Mouse (Mus musculus): ENCODE data around the gene Lman2.

The Lman2 gene

DNA sequence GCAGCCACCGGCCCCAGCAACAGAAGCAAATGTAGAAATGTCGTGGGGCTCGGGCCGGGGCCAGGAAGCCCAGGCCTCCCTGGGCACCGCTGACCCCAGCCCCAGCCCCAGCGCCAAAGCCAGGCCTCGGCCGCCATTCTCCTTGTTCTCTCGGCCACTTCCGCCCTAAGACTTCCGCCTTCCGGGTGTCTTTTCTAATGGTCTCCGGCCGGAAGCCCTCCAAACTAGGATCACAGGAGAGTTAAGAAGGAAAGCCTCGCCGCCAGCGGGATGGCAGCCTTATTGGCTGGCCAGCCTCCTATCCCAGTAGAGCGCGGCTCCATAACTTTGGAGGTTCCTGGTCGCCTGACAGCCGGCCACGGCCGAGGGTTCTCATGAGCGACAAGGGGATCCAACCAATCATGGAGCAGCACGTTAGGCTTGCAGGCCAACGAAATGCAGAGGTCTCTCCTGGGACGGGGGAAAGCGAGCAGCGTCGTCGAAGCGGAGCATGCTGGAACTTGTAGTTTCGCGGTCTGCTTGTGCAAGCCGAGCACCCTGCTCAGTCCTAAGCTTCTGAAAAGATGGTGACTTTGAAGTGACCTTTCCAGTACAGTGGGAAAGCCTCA, at the start of gene Lman2:
Lman2 (minus strand) TSS at position 331 of the 608 bp plus-strand sequence.
- DNase-seq, result peak; percentile 93 to 94

DNA sequence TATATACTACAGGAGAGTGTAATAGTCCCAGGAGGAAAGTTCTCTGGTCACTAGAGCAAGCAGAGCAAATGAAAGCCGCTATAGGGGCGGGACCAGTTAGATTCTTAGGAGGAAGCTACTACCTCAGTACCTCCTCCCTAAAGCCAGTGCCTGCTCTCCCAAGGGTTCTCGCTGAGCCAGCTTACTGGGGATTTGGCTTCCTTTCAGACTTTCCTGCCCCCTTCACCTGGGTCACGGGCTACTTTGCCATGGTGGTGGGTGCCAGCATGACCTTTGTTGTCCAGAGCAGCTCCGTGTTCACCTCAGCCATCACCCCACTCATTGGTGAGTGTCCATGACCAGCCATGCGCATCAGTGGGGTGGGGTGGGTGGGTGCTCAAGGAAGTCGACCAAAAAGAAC, 49.2 kb upstream of the Lman2 start:
- no peak for DNase-seq

DNA sequence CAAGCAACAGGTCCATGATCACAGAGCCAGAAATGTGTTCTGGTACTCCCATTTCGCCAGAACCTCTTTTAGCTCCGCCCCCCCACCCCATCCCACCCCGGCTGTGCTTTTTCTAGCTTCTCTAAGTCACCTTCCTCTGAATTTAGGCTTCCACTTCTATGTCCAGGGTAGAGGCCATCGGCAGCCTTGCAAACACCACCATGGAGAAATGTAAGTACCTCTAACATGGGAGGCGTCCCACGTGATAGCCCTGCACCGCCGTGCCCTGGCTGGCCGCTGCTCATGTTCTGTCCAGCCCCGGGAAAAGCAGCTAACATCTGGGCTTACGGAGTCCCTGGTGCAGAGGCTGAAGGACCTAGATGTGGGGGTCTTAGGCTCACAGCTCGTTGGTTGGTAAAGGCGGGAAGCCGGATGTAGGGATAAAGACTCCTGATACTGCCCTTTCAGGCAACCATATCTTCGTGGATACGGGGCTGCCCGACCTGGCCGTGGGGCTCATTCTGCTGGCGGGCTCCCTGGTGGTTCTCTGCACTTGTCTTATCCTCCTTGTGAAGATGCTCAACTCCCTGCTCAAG, 46.0 kb upstream of the Lman2 start:
- no peak for DNase-seq

DNA sequence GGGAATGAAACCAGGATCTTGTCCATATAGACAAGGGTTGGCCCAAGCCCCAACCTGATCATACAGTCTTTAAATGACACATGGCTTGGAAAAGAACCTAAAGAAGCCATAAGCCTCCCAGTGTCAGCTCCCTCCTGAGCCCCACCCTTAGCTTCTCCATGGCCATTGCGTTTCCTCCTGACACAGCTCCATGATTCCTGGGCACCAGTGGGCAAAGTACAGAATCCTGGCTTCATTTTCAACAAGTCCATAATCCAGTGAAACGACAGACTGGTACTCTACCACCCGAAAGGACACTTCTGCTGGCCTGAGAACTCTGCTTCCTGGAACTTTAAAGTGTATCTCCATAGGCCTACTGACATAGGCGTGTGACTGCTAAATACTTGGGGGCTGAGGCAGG, 44.8 kb upstream of the Lman2 start:
- no peak for DNase-seq

DNA sequence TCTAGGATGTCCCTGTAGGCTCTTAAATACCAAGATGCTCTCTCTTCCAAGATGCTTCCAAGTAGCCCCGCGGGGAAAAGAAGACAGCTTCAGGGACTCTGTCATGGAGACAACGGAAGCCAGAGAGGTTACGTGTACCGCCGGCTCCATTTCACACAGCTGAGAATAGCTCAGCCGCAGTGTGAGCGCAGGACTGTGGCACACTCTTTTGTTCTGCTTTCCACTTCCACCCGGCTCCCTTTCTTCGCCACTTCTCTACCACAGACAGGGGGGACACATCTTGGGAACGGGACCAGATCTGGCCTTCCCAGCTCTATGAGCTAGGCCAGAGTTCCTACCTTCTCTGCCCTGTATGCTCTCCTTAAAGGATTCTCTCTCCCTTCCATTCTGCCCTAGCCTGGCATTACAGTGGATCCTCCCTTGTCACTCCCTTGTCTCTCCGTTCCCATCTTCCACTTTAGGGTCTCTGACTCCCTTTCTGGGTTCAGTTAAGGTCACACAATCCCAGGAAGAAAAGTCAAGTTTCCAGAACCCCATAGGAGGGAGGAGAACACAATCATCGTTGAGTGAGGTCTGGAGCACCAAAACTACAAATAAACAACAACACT, 43.3 kb upstream of the Lman2 start:
- no peak for DNase-seq

DNA sequence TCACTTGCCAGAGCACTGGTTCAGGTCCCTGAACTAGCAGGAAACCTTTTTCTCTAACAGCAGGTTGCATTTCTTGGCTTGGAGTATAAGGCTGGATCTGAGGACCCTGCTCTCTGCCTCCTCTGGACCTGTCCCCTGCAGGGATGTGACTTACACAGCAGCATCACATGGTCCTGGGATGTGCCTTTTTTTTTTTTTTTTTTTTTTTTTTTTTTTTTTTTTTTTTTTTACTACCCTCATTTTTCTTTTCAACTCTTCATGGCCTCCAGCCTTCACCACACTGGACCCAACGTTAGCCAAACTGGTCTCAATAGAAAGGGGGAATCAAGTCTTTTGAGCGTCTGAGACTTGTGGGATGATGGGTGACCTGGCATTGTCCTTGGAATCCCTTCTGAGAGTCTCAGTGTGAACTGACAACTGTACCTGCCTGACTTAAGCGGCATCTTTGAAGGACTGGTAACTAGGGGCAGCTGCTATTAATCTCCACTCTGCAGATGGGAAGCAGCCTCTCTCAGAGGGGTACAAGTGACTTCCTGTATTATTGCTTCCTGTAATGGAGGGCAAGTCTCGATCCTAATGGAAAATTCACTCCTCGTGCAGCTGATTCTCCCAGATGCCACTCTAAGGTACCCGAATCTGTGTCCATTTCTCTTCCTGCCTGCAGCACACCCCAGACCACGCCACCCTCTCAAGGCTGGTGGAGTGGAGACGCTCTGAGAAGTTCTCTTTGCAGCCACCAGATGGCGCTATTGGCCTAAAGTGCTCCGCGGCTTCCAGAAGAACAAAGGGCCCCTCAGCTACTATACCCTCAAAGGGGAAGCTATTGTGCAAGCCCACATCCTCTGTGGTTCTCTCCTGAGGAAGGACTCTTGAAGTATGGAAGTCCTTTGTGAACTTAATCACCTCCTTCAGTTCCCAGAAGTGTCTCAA, 42.5 kb upstream of the Lman2 start:
- peak; percentile 71 to 77 for DNase-seq

DNA sequence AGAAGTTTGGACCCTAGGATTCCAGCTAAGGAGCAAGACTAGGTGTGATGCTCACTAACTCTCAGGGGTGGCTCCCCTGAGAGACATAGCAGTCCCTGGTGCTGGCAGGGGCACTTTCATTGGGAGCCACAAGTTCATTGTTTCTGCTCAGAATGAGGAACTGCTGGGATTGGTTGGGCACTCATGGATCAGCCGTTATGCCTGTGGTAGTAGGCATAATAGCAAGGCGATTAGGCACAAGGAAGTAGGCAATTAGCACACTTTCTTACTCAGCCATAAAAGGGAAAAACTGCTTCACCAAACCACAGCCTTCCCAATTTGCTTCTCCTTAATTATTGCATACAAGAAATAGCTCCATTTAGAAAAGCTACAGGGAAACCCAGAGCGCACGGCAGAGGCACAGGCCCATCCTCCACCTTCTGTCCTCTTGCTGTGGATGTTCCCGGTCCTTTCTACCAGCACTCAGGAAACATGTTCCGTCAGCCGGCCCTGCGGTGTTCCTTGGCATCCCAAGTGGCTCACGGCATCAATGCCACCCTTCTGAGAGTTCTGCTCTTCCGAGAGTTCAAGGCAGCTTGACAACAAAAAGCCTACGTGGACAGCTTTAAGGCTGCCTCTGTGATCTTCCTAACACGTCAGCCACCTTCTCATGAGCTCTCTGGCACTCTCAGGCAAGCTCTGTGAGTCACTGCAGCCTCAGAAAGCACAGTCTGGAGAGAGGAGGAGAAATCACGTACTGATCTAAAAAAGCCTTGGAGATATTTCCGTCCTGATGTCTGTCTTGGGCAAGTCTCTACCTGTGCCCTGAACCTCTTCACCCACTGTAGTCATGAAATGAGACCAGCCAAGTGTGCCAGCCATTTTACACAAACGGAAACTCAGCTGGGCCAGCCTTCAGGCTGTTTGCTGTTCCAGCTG, 41.6 kb upstream of the Lman2 start:
- no peak for DNase-seq

DNA sequence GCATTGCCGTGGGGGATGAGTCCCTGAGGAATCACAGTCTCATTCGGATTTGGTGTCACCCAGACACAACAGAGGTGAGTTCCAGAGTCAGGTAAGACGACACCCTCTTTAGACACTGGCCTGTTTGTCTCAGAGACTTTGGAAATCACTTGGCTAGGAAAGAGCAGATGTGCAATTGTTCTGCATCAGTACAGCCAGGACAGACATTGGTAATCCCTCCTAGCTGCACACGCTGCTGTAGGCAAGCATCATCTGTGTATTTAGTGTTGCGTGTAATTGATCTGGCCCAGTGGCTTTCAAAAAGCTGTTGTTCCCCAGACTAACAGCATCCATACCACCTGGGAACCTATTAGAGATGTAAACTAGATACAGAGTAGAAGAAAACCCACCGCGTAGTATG, 40.7 kb upstream of the Lman2 start:
- no peak for DNase-seq

DNA sequence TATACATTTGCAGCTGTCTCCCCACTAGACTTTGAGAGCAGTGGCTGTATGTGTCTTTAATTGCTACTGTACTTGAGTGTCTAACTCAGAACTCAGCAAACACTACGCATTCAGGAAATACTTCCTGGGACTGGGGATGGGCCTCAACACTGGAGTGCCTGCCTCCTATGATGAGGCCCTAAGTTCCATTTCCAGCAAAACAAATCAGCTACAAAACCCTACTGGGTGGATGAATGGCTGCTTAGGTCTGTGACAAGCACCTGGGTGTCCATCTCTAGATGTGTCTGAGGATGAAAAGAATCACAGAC, 37.4 kb upstream of the Lman2 start:
- no peak for DNase-seq

DNA sequence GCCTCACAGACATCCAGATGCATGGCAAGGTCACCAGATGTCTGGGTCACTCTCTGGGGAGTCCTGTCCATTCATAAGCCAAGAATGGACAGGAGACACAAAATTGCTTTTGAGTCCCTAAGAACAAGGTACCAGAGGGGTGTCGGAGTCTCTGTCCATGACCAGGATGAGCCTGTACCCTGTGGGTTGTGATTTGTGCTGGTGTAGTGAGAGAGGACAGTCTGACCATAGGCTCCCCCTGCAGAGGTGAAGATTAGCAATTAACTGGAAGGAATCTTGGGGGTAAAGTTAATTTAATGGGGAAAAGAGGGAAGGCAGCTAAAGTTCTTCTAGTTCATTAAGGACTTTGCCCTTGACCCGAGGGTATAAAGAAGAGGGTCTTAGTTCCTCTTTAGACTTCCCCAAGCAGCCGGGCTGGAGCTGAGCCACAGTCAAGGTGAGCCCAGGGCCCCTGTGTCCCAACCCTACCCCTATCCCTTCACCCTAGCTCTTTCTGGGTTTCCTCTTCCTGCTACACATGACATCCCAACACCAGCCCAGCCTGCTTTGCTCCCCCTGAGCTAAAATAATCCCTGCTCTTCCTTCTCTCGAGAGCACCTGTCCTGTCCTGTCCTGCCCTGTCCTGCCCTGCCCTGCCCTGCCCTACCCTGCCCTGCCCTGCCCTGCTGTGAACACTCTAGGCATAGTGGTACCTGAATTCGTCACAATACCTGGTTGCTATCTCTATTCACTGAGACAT, 36.9 kb upstream of the Lman2 start:
- no peak for DNase-seq

DNA sequence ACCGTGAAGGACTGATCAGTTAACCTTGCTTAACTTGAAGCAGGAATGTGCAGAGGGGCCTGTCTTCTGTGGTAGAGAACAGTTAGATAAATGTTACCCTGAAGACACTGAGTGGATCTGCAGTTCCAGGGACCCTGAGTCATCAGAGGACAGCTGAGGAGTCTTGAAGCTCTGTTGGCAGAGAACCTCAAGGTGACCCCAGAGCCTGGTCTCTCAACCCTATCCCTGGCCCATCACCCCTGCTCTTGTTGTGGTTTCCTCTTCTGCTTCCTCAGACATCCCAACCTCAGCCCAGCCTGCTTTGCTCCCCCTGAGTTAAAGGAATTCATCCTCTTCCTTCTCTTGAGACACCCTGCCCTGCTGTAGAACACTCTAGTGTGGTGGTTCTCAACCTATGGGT, 35.5 kb upstream of the Lman2 start, which contains the start of gene Slc34a1:
Slc34a1 (plus strand) TSS at position 100 of the 400 bp plus-strand sequence.
- DNase-seq, result no peak

DNA sequence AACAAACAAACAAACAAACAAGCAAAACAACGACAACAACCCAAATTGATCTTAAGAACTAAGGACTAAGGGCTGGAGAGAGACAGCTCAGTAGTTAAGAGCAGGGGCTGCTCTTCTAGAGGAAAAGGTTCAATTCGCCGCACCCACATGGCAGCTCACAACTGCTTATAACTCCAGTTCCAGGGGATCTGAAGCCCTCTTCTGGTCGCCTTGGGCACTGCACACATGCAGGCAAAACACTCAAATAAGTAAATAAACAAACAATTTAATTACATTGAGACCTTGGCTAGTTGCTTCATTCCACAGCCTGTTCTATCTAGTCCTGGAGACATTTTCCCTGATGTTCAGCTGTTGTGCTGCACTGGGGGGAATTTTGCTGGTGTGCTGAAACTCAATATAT, 30.4 kb upstream of the Lman2 start:
- no peak for DNase-seq

DNA sequence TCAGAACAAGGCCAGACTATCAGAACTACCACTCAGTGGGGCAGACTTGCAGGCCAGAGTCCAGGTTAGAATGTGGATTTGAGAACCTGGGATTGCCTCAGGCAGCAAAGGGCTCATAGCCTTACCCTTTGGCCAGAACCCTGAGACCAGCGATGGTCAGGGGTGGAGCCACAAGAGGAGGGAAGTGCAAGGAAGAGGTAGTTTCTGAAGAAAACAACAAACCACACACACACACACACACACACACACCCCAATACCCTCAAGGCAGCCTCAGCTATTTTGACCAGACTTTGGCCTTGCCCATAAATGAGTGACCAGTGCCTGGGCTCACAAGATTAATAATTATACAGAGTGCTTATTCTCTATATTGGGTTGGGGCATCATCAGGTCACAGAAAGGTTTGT, 29.0 kb upstream of the Lman2 start:
- DNase-seq, result no peak

DNA sequence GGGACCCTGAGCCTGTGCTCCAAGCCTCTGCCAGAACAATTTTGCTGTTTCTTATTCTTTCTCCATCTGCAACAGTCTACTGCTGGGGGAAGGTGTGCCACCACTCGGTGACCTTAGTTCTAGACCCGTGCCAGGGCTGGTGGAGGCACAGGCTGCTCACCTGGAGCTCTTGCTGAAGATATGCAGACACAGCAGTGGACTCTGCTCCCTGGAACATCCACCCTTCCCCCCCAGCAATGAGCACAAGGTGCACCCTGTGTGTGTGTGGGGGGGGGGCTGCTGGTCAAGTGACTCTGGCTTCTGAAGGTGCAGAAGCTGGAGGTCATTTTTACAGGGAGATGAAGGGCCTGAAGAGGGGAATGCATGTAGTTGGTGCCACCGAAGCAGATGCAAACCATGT, 28.1 kb upstream of the Lman2 start:
- no peak for DNase-seq

DNA sequence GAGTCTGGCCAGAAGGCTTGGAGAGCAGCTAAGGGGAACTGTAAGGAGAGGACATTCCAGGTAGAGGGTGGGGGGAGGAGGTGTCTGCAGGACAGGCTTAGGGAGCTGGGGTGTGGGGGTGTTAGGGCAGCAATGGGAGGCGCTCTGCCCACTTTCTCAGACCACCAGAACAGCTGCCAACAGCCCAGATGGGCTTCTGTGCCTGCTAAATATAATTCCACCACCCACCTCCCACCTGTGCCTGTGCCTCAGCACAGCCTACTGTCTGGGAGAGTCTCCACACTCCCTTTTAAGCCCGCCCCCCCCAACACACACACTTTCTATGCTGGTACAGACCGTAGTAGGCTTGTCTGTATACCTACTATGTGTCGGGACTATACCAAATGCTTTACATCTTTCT, 19.2 kb upstream of the Lman2 start:
- DNase-seq, result no peak

DNA sequence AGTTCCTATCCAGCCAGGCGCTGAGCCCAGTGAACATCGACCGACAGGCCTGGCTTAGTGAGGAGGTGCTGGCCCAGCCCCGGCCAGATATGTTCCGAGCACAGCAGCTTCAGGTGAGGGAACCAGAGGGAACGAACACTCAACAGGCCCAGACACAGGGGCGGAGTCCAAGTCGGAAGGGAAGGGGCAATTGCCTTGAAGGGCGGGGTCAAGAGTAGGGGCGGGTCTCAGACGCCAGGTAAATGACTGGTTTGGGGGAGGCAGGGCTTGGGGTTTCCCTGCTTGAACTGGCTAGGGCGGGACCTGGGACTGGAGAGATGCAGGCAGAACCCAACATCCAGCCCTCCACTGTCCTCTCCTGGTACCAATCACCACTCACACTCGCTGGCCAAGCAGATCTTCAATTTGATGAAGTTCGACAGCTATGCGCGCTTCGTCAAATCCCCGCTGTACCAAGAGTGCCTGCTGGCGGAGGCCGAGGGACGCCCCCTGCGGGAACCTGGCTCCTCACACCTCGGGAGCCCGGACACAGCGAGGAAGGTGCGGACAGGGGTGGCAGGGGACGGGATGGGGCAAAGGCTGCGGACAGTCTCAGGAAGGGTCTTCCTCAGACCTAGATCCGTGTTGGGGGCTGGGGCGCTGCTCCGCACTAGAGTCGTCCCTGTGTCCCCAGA, 16.5 kb upstream of the Lman2 start:
- no peak for DNase-seq

DNA sequence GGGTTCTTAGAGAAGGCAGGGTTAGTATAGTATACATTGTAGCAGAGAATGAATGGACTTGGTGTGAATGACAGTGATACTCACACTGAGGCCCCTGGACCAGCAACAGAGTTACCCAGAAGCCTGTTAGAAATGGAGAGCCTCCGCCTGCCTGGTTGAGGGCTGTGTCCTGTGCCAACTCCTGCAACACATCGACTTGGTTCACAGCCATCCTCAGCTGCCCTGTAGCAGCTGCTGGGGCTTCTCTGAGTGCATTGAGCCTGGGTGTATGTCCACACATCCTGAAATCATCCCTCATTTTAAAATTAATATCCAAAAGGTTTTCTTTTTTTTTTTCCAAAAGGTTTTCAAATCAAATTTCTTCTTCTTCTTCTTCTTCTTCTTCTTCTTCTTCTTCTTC, 13.3 kb upstream of the Lman2 start:
- no peak for DNase-seq

DNA sequence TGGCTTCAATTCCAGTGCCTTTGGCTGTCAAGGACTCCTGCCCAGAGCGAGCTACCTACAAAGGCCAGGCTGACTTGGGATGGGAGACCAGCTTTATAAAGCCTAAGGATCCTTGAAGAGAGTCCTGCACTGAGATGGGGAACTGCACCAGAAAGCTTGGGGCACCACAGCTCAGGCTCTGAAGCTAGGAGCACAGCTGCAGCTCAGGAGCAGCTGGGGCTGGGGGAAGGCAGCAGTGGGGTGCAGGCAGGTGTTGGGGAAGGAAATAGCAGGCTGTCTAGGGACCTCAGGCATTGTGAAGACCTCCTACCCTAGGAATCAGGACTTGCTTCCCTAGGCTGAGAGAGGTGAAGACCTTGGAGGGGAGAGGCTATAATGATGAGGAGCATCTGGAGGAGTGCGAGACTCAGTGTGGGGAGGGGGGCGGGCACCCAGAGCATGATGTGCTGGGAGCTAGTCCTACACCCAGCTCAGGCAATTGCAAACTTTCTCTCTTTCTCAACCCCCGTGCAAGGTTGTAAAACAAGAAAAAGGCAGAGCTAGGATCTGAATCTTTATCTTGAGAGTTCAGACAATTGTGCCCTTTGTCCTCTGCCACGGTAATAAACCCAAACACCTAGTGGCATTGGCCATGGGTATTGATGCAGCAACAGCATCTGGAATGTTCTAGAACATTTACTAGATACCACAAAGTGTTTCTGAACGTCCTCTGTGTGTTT, 11.8 kb upstream of the Lman2 start:
- DNase-seq, result no peak

DNA sequence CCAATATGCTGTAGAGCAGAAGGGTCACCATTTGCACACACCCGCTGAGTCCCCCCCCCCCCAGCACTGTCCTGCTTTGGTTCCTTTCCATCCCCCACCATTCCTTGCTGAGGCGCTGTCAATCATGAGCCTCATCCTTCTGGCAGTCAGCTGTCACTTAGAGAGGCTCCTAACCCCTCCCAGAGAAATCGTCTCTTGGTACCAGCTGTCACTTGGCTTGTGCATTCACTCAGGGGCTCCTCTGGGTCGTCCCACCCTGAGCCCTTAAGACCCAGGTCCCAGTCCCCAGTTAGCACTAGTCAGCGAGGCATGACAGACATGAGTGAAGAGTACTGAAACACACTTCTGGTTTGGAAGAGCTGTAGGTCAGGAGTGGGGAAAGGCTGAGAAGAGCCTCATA, 9.2 kb upstream of the Lman2 start:
- no peak for DNase-seq

DNA sequence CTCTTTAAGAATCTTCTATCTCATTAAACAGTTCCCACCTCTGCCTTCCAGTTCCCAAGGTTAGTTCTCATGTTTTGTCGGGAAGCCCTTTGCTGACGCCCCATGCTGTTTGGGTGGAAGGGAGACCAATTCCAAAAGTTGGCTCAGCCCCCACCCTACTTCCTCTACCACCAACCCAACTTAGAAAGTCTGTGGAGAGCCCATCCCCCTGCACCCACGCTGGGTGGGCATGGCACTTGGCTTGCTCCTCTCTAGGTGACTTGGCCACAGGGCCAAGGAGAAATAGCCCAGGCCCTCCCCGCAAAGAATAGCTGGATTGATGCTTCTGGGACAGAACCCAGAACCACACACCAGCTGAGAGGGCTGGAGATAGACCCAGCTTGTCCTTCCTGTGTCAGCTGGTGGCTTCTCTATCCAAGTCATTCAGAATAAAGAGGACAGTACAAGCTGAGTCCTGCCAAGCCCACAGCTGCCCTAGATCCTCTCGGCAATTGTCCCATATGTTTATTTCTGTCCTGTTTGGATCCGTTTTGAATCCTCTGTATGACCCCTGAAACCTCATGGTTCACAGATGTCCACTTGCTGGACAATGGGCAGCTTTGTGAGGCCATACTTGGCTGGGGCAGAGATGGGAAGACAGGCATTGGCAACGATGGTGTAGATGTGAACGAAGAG, 8.6 kb upstream of the Lman2 start:
- DNase-seq, result no peak

Data from cerebellum, postnatal 36 days (tissue).